Mouse (Mus musculus): ENCODE results near the gene Wfdc21.

DNA sequence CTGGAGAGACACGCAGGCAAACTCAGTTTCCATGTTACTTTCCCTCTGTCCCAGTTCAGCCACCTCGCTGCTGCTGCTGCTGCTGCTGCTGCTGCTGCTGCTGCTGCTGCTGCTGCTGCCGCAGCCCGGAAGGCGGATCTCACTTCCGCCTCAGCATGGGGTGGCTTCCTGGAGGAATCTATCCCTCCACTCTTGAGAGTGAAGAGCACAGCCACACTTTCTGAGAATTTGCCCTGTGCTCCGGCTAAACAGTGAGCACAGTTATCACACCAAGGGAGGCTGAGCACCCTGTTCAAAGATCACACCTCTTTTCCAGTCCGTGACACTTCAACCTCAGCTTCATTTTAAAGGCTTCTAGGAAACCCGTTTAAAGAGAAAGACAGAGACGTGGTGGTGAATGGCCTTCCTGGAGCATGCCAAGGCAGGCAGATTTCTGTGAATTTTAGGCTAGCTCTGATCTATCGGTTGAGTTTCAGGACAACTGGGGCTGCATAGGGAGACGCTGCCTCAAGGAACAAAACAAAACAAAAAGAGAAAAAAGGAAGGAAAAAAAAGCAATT lies 53.2 kb downstream of the Wfdc21 start:
- TF ChIP-seq POLR2A (IDR thresholded peaks at IDR 0.05; ENCODE audit: borderline replicate concordance, control insufficient read depth, low read depth, low read length) (no peak), CTCF (IDR thresholded peaks at IDR 0.05; ENCODE audit: control insufficient read depth, insufficient read depth, low read length) (no peak)

All from bone marrow, adult 2 months (tissue).